Mouse (Mus musculus) MEL (cell line): Measurements from ENCODE around the gene Atp2a3. TPM values are rescaled to one million over a fixed set of nuclear protein-coding genes. Genes with fewer than 3 reads are reported as not detected.
A peak's percentile ranks its signal among the peaks of the same experiment; 100 is the strongest.

Source experiments
- DNase-seq: peaks from one replicate; pipeline ENCODE4 v3.0.0; 2011; ENCODE audit warnings: low read depth, low spot score
- H3K27ac ChIP-seq: 2 replicates; pipeline ENCODE4 v1.5.1; 2012; ENCODE audit warnings: low read depth, mild to moderate bottlenecking, control low read depth, low read length, moderate library complexity; ENCODE audit not compliant: control insufficient read depth
- H3K27me3 ChIP-seq, 2 experiments: fragments of 150-350 bp in 1 of 2; sonication (generic) in 1 of 2; 2 replicates each; pipeline ENCODE4 v1.6.1; 2012; ENCODE audit warnings: low read length in 2 of 2, mild to moderate bottlenecking in 2 of 2, improper control_type of control experiment in 1 of 2, moderate library complexity in 1 of 2; ENCODE audit not compliant: insufficient read depth in 2 of 2, control insufficient read depth in 1 of 2
- H3K36me3 ChIP-seq, 2 experiments: 2 replicates each; pipeline ENCODE4 v1.6.1; 2012 to 2014; ENCODE audit warnings: low read length in 2 of 2, improper control_type of control experiment in 1 of 2, inconsistent platforms in 1 of 2, mild to moderate bottlenecking in 1 of 2; ENCODE audit not compliant: insufficient read depth in 2 of 2, control insufficient read depth in 1 of 2
- H3K4me1 ChIP-seq, 2 experiments: fragments of 150-350 bp in 1 of 2; sonication (generic) in 1 of 2; 2 replicates each; pipeline ENCODE4 v1.6.1; 2012; ENCODE audit warnings: low read length in 2 of 2, improper control_type of control experiment in 1 of 2, mild to moderate bottlenecking in 1 of 2; ENCODE audit not compliant: insufficient read depth in 2 of 2, control insufficient read depth in 1 of 2
- H3K4me3 ChIP-seq, 2 experiments: fragments of 150-350 bp in 1 of 2; sonication (generic) in 1 of 2; 2 replicates each; pipeline ENCODE4 v1.5.1; 2012; ENCODE audit warnings: low read depth in 2 of 2, low read length in 2 of 2, mild to moderate bottlenecking in 2 of 2, moderate library complexity in 2 of 2, control low read depth in 1 of 2, improper control_type of control experiment in 1 of 2; ENCODE audit not compliant: control insufficient read depth in 1 of 2, insufficient read depth in 1 of 2
- H3K79me2 ChIP-seq: 2 replicates; pipeline ENCODE4 v1.6.1; 2012; ENCODE audit warnings: mild to moderate bottlenecking, low read length, moderate library complexity; ENCODE audit not compliant: control insufficient read depth, poor library complexity, insufficient read depth
- H3K9ac ChIP-seq: 2 replicates; pipeline ENCODE4 v1.6.1; 2012; ENCODE audit warnings: low read depth, mild to moderate bottlenecking, control low read depth, low read length, moderate library complexity; ENCODE audit not compliant: control insufficient read depth, poor library complexity, severe bottlenecking
- H3K9me3 ChIP-seq: fragments of 150-350 bp; sonication (generic); replicated peaks from 2 replicates; pipeline ENCODE4 v1.6.1; 2012; ENCODE audit warnings: mild to moderate bottlenecking, low read length, improper control_type of control experiment, moderate library complexity; ENCODE audit not compliant: insufficient read depth
- BHLHE40 ChIP-seq: IDR thresholded peaks from 2 replicates; pipeline ENCODE4 v1.6.1; 2012; ENCODE audit warnings: low read depth, mild to moderate bottlenecking, inconsistent platforms, low read length, improper control_type of control experiment, borderline replicate concordance
- CHD1 ChIP-seq: IDR thresholded peaks from 2 replicates; pipeline ENCODE4 v1.6.1; 2012; ENCODE audit warnings: low read depth, mild to moderate bottlenecking, inconsistent platforms, low read length, improper control_type of control experiment
- CHD2 ChIP-seq: IDR thresholded peaks from 2 replicates; pipeline ENCODE4 v1.6.1; 2011; ENCODE audit warnings: low read length, improper control_type of control experiment
- CTCF ChIP-seq, 3 experiments: IDR thresholded peaks in 2 of 3; conservative IDR thresholded peaks in 1 of 3; 2 replicates each; pipeline ENCODE4 v1.5.1; 2011 to 2012; ENCODE audit warnings: low read length in 3 of 3, low read depth in 2 of 3, mild to moderate bottlenecking in 2 of 3, improper control_type of control experiment in 1 of 3, inconsistent platforms in 1 of 3, mixed read lengths in 1 of 3, moderate library complexity in 1 of 3; ENCODE audit not compliant: control insufficient read depth in 1 of 3, insufficient read depth in 1 of 3, poor library complexity in 1 of 3, severe bottlenecking in 1 of 3
- E2F4 ChIP-seq: IDR thresholded peaks from 2 replicates; pipeline ENCODE4 v1.6.1; 2011; ENCODE audit warnings: low read depth, low read length, improper control_type of control experiment, borderline replicate concordance
- ELF1 ChIP-seq: IDR thresholded peaks from 2 replicates; pipeline ENCODE4 v1.6.1; 2014; ENCODE audit warnings: low read depth, mild to moderate bottlenecking, inconsistent platforms, low read length, improper control_type of control experiment, moderate library complexity
- EP300 ChIP-seq, 2 experiments: IDR thresholded peaks; 2 replicates each; pipeline ENCODE4 v1.6.1; 2011; ENCODE audit warnings: improper control_type of control experiment in 2 of 2, low read length in 2 of 2, low read depth in 1 of 2, mild to moderate bottlenecking in 1 of 2
- GABPA ChIP-seq: IDR thresholded peaks from 2 replicates; pipeline ENCODE4 v1.6.1; 2012; ENCODE audit warnings: low read depth, mild to moderate bottlenecking, inconsistent platforms, low read length, improper control_type of control experiment, moderate library complexity
- GATA1 ChIP-seq: IDR thresholded peaks from 2 replicates; pipeline ENCODE4 v1.6.1; 2011; ENCODE audit warnings: low read depth, low read length, improper control_type of control experiment
- HCFC1 ChIP-seq: IDR thresholded peaks from 2 replicates; pipeline ENCODE4 v1.6.1; 2012; ENCODE audit warnings: low read depth, mild to moderate bottlenecking, inconsistent platforms, low read length, improper control_type of control experiment, moderate library complexity
- JUND ChIP-seq: IDR thresholded peaks from 2 replicates; pipeline ENCODE4 v1.6.1; 2011; ENCODE audit warnings: low read depth, mild to moderate bottlenecking, improper control_type of control experiment, low read length
- KAT2A ChIP-seq: conservative IDR thresholded peaks from 2 replicates; pipeline ENCODE4 v1.6.1; 2012; ENCODE audit warnings: low read depth, low read length, improper control_type of control experiment, inconsistent platforms
- MAFK ChIP-seq: IDR thresholded peaks from 2 replicates; pipeline ENCODE4 v1.6.1; 2011; ENCODE audit warnings: low read depth, mild to moderate bottlenecking, low read length, improper control_type of control experiment, borderline replicate concordance
- MAX ChIP-seq: IDR thresholded peaks from 2 replicates; pipeline ENCODE4 v1.6.1; 2011; ENCODE audit warnings: low read length, improper control_type of control experiment
- MAZ ChIP-seq: IDR thresholded peaks from 2 replicates; pipeline ENCODE4 v1.6.1; 2012; ENCODE audit warnings: low read depth, mild to moderate bottlenecking, inconsistent platforms, low read length, improper control_type of control experiment
- MEF2A ChIP-seq: IDR thresholded peaks from 2 replicates; pipeline ENCODE4 v1.6.1; 2014; ENCODE audit warnings: low read depth, mild to moderate bottlenecking, inconsistent platforms, low read length, improper control_type of control experiment; ENCODE audit not compliant: poor library complexity, insufficient replicate concordance, severe bottlenecking; ENCODE audit errors: extremely low read depth
- MXI1 ChIP-seq: IDR thresholded peaks from 2 replicates; pipeline ENCODE4 v1.6.1; 2011; ENCODE audit warnings: mild to moderate bottlenecking, low read depth, low read length, improper control_type of control experiment
- MYB ChIP-seq: IDR thresholded peaks from 2 replicates; pipeline ENCODE4 v1.6.1; 2011; ENCODE audit warnings: mild to moderate bottlenecking, low read depth, low read length, improper control_type of control experiment
- MYC ChIP-seq: IDR thresholded peaks from 2 replicates; pipeline ENCODE4 v1.6.1; 2011; ENCODE audit warnings: low read depth, mild to moderate bottlenecking, low read length, improper control_type of control experiment, moderate library complexity
- NELFE ChIP-seq: IDR thresholded peaks from 2 replicates; pipeline ENCODE4 v1.6.1; 2011; ENCODE audit warnings: low read depth, low read length, improper control_type of control experiment
- NRF1 ChIP-seq: IDR thresholded peaks from 2 replicates; pipeline ENCODE4 v1.6.1; 2014; ENCODE audit warnings: low read depth, mild to moderate bottlenecking, inconsistent platforms, low read length, improper control_type of control experiment, moderate library complexity; ENCODE audit not compliant: poor library complexity, insufficient read depth, severe bottlenecking
- POLR2A ChIP-seq, 2 experiments: IDR thresholded peaks; 2 replicates each; pipeline ENCODE4 v1.6.1; 2011 to 2012; ENCODE audit warnings: low read length in 2 of 2, mild to moderate bottlenecking in 2 of 2, control low read depth in 1 of 2, improper control_type of control experiment in 1 of 2, low read depth in 1 of 2, moderate library complexity in 1 of 2; ENCODE audit not compliant: control insufficient read depth in 1 of 2, insufficient read depth in 1 of 2, poor library complexity in 1 of 2
- POLR2AphosphoS5 ChIP-seq: IDR thresholded peaks from 2 replicates; pipeline ENCODE4 v1.6.1; 2012; ENCODE audit warnings: low read depth, borderline replicate concordance, mild to moderate bottlenecking, inconsistent platforms, low read length, moderate library complexity, mixed read lengths
- RAD21 ChIP-seq: IDR thresholded peaks from 2 replicates; pipeline ENCODE4 v1.6.1; 2011; ENCODE audit warnings: mild to moderate bottlenecking, low read depth, low read length, improper control_type of control experiment
- RCOR1 ChIP-seq: IDR thresholded peaks from 2 replicates; pipeline ENCODE4 v1.6.1; 2012; ENCODE audit warnings: low read depth, mild to moderate bottlenecking, inconsistent platforms, low read length, improper control_type of control experiment
- SIN3A ChIP-seq: IDR thresholded peaks from 2 replicates; pipeline ENCODE4 v1.6.1; 2012; ENCODE audit warnings: low read length, improper control_type of control experiment, inconsistent platforms
- SMC3 ChIP-seq: IDR thresholded peaks from 2 replicates; pipeline ENCODE4 v1.6.1; 2011; ENCODE audit warnings: low read depth, low read length, improper control_type of control experiment
- TAL1 ChIP-seq: IDR thresholded peaks from 2 replicates; pipeline ENCODE4 v1.6.1; 2012; ENCODE audit warnings: mild to moderate bottlenecking, inconsistent platforms, low read length, moderate library complexity, mixed read lengths
- TBP ChIP-seq: IDR thresholded peaks from 2 replicates; pipeline ENCODE4 v1.8.0; 2011; ENCODE audit warnings: low read depth, low read length, improper control_type of control experiment
- TCF12 ChIP-seq: IDR thresholded peaks from 2 replicates; pipeline ENCODE4 v1.6.1; 2014; ENCODE audit warnings: low read depth, mild to moderate bottlenecking, inconsistent platforms, low read length, improper control_type of control experiment, moderate library complexity
- UBTF ChIP-seq: IDR thresholded peaks from 2 replicates; pipeline ENCODE4 v1.6.1; 2012; ENCODE audit warnings: low read depth, mild to moderate bottlenecking, inconsistent platforms, low read length, improper control_type of control experiment, moderate library complexity, borderline replicate concordance; ENCODE audit not compliant: insufficient read depth
- USF2 ChIP-seq, 2 experiments: IDR thresholded peaks; 2 replicates each; pipeline ENCODE4 v1.6.1; 2011 to 2012; ENCODE audit warnings: improper control_type of control experiment in 2 of 2, low read length in 2 of 2, borderline replicate concordance in 1 of 2, inconsistent platforms in 1 of 2, low read depth in 1 of 2, mild to moderate bottlenecking in 1 of 2; ENCODE audit not compliant: insufficient read depth in 1 of 2
- ZC3H11A ChIP-seq: IDR thresholded peaks from 2 replicates; pipeline ENCODE4 v1.6.1; 2012; ENCODE audit warnings: low read depth, mild to moderate bottlenecking, inconsistent platforms, low read length, improper control_type of control experiment
- ZMIZ1 ChIP-seq: IDR thresholded peaks from 2 replicates; pipeline ENCODE4 v1.6.1; 2012; ENCODE audit warnings: low read depth, mild to moderate bottlenecking, inconsistent platforms, low read length, improper control_type of control experiment, moderate library complexity
- ZNF384 ChIP-seq: IDR thresholded peaks from 2 replicates; pipeline ENCODE4 v1.6.1; 2012; ENCODE audit warnings: low read depth, mild to moderate bottlenecking, inconsistent platforms, low read length, improper control_type of control experiment
- polyA plus RNA-seq, 2 experiments: library from polyadenylated mRNA; stranded (reverse) in 1 of 2; unstranded in 1 of 2; fragments of >175 nt in 1 of 2; fragments of >200 nt in 1 of 2; gene quantifications; 2 replicates each; pipeline versions ENCODE4 v1.2.1 to v1.2.4; 2012; ENCODE audit warnings: low replicate concordance in 2 of 2, low read depth in 1 of 2; ENCODE audit not compliant: insufficient read length in 2 of 2, insufficient read depth in 1 of 2, missing spikeins in 1 of 2
- total RNA-seq: library from RNA; depleted of rRNA; stranded (reverse); fragments of 300-350 nt; gene quantifications from 2 replicates; pipeline ENCODE4 v1.2.3, GENCODE M21; 2012

The Atp2a3 gene
- total and polyA plus RNA-seq, 3 experiments: 10.7 to 49.9 TPM; not detected in 1

- 0 out of 2 replicates have a peak, but pooled peaks have one; percentile 29 for TF ChIP-seq MXI1
- TF ChIP-seq TCF12: peak; percentile 49
Observed at GRCm38 (mm10) chr11:72998771-72999170, 37.8 kb downstream of the Atp2a3 start, which contains the start of gene P2rx1 (continued).

GRCm38 (mm10) chr11:73001029-73001428 lies 40.1 kb downstream of the Atp2a3 start:
- Histone ChIP-seq H3K36me3 (peaks cover 0 to 20% of the 10 kb centered on the region in 2 experiments; a peak in 2 of 4 replicates), H3K9me3 (no peaks in the 10 kb centered on the region), H3K27ac (no peak overlapping the region), H3K79me2 (no peaks in the 10 kb centered on the region), H3K4me1 (peaks cover 13 to 33% of the 10 kb centered on the region in 2 experiments), H3K9ac (peak overlapping the region; percentile 51), H3K27me3 (no peaks in the 10 kb centered on the region), H3K4me3 (peak overlapping the region in 1 of 2 experiments; percentile 22; a peak in 1 of 4 replicates)
- peak; percentile 89 for DNase-seq
- TF ChIP-seq ZC3H11A (peak; percentile 99), BHLHE40 (0 out of 2 replicates have a peak, but pooled peaks have one; percentile 44), USF2 (IDR thresholded peaks at IDR 0.05; ENCODE audit: borderline replicate concordance in 1 of 2, insufficient read depth in 1 of 2, low read depth in 1 of 2, low read length in 2 of 2) (no peak), MAFK (no peak), MEF2A (no peak), EP300 (IDR thresholded peaks at IDR 0.05; ENCODE audit: low read depth in 1 of 2, low read length in 2 of 2) (0 out of 4 replicates have a peak, but pooled peaks of 1 of the 2 experiments have one; percentile 21), ZMIZ1 (no peak), TCF12 (no peak), SMC3 (peak; percentile 99), CHD2 (no peak), MAZ (no peak), ZNF384 (no peak), E2F4 (no peak), POLR2AphosphoS5 (no peak), MYB (no peak), MYC (no peak), JUND (no peak), TAL1 (no peak), GATA1 (no peak), SIN3A (peak; percentile 31; the same call in 1 of the 2 replicates), TBP (peak; percentile 38; the same call in 1 of the 2 replicates), KAT2A (no peak), ELF1 (no peak), MXI1 (no peak), CTCF (IDR thresholded peaks at IDR 0.05 in 2 of 3, conservative IDR thresholded peaks at IDR 0.05 in 1 of 3; ENCODE audit: control insufficient read depth in 1 of 3, insufficient read depth in 1 of 3, low read depth in 2 of 3, low read length in 3 of 3, poor library complexity in 1 of 3, severe bottlenecking in 1 of 3) (peak; percentile 97 to 99 (median 99)), NELFE (no peak), POLR2A (IDR thresholded peaks at IDR 0.05; ENCODE audit: control insufficient read depth in 1 of 2, insufficient read depth in 1 of 2, low read depth in 1 of 2, low read length in 2 of 2, poor library complexity in 1 of 2) (no peak), RAD21 (no peak; the same call in none of the 2 replicates), RCOR1 (no peak), HCFC1 (no peak), NRF1 (no peak), MAX (no peak), CHD1 (no peak), UBTF (0 out of 2 replicates have a peak, but pooled peaks have one; percentile 28), GABPA (no peak)
